Mouse (Mus musculus) colon, adult 2 months (tissue): ENCODE measurements around the gene Slc39a3. TPM values are rescaled to one million over a fixed set of nuclear protein-coding genes. Genes with fewer than 3 reads are reported as not detected.

Source experiments
- polyA plus RNA-seq: library from polyadenylated mRNA; depleted of rRNA; stranded (reverse); fragments of >200 nt; gene quantifications from 2 replicates; pipeline ENCODE4 v1.2.3, GENCODE M21; 2012; rRNA removed

The Slc39a3 gene
- polyA plus RNA-seq = 43.7 and 44.3 TPM in 2 replicates

DNA sequence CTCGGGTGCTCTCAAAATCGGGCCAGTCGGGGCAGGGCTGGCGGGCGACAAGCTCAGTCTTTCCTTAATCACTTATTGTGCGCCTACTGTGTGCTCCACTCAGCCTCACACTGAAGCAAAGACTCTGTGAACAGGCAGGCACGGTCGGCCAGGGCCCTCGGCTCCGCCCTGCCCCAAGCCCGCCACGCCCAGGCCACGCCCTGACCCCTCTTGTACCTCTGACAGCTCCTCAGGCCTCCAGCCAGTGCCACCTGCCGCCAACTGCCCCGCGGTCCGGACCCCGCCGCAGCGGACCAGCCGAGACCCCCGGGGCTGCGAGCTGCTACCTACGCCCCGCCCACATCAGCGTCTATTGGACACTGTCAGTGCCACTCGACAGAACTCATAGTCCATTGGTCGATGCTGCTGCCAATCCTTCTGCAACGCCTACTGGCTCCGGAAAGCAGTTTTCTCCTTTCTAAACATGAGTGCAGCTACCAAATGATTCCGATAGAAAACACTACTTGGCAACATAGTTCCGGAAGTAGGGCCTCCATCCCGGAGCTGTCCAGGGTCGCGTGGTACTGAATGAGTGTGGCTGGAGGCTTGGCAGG, at the start of gene Slc39a3:
Gene Slc39a3 (minus strand): TSS at position 439 of the 593 bp plus-strand sequence.

DNA sequence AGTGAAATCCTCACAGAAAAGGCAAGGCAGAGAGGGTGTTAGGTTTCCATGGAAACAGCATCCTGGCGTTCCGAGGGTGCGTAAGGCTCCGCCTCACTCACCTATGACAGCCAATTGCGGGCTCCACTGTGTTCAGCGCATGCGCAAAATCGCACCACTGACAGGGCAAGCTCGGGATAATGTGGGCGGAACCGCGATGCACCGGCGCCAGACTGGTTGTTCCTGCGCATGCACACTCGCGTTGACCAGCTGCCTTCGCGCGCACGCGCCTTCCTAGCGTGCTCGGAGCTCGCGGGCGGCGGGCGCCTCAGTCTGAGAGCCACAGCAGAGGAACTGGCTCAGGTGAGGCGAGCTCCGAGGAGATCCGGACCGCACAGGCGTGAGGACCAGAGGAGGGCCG, 32.6 kb upstream of the Slc39a3 start, which contains the start of gene Thop1:
Gene Thop1 (plus strand): TSS at position 200 of the 400 bp plus-strand sequence.

DNA sequence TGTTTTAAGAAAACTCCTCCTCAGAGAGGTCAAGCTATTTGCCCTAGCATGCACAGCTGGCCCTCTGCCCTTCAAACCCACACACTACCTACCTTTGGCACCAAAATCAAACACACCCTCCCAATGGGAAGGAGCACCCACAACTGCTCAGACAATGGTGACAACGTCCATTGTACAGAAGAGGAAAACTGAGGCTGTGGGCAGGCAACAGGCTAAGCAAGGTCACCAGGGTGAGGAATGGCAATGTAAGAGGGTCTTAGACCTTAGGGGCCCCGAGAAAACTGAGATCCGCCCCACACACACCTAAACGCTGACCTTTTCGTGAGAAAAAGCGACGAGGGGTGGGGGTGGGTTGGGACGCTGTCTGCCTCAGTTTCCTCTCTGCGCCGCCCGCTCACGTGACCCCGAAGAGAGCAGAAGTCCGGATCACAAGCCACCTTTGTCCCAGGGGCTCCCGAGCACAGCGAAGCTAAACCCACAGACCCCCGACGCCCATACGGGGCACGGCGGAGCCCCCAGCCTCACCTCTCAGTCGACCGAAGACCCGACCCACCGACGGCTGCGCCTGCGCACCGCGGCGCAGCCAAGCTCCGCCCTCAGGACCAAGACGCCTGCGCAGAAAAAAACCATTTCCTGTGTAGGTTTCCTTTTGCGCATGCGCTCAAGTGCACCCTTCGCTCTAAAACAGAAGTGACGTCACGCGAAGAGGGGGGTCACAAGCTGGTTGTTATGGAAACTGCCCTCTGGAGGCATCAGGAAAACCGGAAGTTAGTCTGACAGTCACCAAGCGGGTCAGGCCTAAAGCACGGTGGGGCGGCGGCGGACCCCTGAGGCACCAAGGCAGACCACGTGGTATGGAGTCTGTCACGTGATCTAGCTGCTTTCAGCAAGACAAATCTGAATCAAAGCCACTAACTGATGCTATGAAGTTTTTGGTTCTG, 22.6 kb upstream of the Slc39a3 start, which contains the start of gene Sgta:
Gene Sgta (minus strand): TSS at position 579 of the 941 bp plus-strand sequence.

DNA sequence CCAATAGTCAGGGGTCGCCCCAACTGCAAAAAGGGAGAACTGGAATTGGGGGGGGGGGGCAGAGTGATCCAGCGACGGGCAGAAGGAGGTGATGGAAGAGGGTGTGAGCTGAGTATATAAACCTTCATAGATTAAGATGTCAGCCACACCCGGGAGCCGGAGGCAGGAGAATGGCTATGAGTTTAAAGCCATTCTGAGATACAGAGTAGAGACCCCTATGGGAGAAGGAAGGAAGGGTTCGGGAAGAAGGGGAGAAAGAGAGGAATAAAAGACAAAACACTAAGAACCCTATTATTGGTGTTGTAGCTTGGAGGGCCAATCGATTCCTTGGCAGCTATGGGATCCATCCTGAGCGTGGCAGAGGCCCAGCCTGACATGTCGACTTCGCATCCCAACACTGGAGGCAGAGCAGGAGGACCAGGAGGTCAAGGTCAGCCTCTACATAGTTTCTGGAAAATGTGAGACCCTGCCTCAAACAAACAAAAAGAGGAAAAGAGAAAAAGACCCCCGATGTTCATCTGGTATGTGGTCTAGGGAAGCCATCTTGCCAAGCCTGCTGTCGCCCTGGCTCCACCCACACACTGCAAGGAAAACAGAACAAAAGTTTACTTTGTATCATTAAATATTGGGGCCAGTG, 11.5 kb downstream of the Slc39a3 start, which contains the start of gene Diras1:
Gene Diras1 (minus strand): TSS at position 24 of the 637 bp plus-strand sequence.

DNA sequence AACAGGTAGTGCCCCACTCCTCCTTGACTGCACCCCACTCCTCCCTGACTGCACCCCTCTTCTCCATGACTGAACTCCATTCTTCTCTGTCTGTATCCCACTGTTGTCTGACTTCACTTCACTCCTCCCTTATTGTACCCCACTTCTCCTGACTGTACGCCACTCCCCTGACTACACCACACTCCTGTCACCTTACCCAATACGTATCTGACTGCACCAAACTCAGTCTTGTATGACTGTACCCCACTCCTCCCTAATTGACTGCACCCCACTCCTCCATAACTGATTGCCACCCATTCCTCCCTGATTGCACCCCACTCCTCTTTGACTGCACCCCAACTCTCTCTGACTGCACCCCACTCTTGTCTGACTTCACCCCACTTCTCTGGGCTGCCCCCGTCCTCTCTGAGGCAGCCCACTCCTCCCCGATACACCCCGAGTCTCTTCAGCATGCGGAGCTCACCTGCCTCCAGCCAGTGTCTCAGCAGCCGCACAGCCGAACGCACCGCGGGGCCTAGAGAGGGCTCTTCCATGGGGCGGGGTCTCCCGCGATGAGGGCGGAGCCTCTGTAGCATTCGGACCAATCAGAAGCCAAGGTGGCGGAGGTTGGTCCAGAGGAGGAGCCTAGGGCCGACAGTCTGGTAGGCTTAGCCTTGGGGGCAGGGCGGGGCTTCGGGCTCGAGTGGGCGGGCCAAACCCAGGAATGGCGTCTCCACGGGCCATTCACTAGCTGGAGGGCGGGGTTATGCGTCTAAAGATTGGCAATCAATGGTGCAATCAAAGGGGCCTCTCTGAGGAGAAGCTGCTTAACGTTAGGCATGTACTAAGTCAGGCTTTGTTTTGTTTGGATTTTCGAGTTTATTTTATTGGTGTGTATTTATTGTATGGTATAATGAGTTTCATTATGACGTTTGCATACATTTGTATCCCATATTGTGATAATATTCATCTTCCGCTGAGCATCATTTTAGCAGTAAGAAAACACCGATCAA, 22.5 kb downstream of the Slc39a3 start, which contains the start of gene Gng7:
Gene Gng7 (minus strand): TSS at position 553 of the 992 bp plus-strand sequence.

Other genes starting within 250 kb of the Slc39a3 start
- gene Sf3a2, start 239.2 kb downstream of the Slc39a3 start, polyA plus RNA-seq = 31.8 and 39.2 TPM in 2 replicates
- gene Plekhj1, start 238.8 kb downstream of the Slc39a3 start, polyA plus RNA-seq = 54.2 and 71.9 TPM in 2 replicates
- gene Amh, start 232.2 kb downstream of the Slc39a3 start, polyA plus RNA-seq = 0.67 and 1.1 TPM in 2 replicates
- 0.13 TPM in 1 of 2 replicates, not detected in the other for gene Jsrp1, start 223.9 kb downstream of the Slc39a3 start, polyA plus RNA-seq
- gene Oaz1, start 210.8 kb downstream of the Slc39a3 start, polyA plus RNA-seq = 843 and 1,116 TPM in 2 replicates
- not detected in 2 replicates for gene Lingo3, start 193.4 kb downstream of the Slc39a3 start, polyA plus RNA-seq
- 73.9 and 111 TPM in 2 replicates for gene Lsm7, start 182.2 kb downstream of the Slc39a3 start, polyA plus RNA-seq
- 128 and 145 TPM in 2 replicates for gene Sppl2b, start 182.2 kb downstream of the Slc39a3 start, polyA plus RNA-seq
- 0.30 and 0.33 TPM in 2 replicates for gene Tmprss9, start 165.6 kb downstream of the Slc39a3 start, polyA plus RNA-seq
- gene Timm13, start 136.5 kb downstream of the Slc39a3 start, polyA plus RNA-seq = 270 and 310 TPM in 2 replicates
- gene Lmnb2, start 119.2 kb downstream of the Slc39a3 start, polyA plus RNA-seq = 42.0 and 44.6 TPM in 2 replicates
- gene Gadd45b, start 107.4 kb downstream of the Slc39a3 start, polyA plus RNA-seq = 28.3 and 29.6 TPM in 2 replicates
- 1.2 and 1.7 TPM in 2 replicates for gene Gng7, start 22.5 kb downstream of the Slc39a3 start, polyA plus RNA-seq
- gene Diras1, start 11.8 kb downstream of the Slc39a3 start, polyA plus RNA-seq = 0.54 and 0.86 TPM in 2 replicates
- gene Sgta, start 22.8 kb upstream of the Slc39a3 start, polyA plus RNA-seq = 211 and 238 TPM in 2 replicates
- 58.4 and 62.8 TPM in 2 replicates for gene Thop1, start 32.6 kb upstream of the Slc39a3 start, polyA plus RNA-seq
- 4.2 and 6.2 TPM in 2 replicates for gene Creb3l3, start 61.4 kb upstream of the Slc39a3 start, polyA plus RNA-seq
- 322 and 325 TPM in 2 replicates for gene Map2k2, start 68.5 kb upstream of the Slc39a3 start, polyA plus RNA-seq
- gene Zbtb7a, start 97.8 kb upstream of the Slc39a3 start, polyA plus RNA-seq = 243 and 284 TPM in 2 replicates
- 55.8 and 61.5 TPM in 2 replicates for gene Pias4, start 130.5 kb upstream of the Slc39a3 start, polyA plus RNA-seq
- 2,007 and 2,039 TPM in 2 replicates for gene Eef2, start 139.2 kb upstream of the Slc39a3 start, polyA plus RNA-seq
- gene Dapk3, start 145.6 kb upstream of the Slc39a3 start, polyA plus RNA-seq = 125 and 128 TPM in 2 replicates
- gene 4930442H23Rik, start 146.4 kb upstream of the Slc39a3 start, polyA plus RNA-seq = not detected in 2 replicates
- not detected in 2 replicates for gene Nmrk2, start 164.6 kb upstream of the Slc39a3 start, polyA plus RNA-seq
- 1.1 and 1.4 TPM in 2 replicates for gene Atcay, start 193.4 kb upstream of the Slc39a3 start, polyA plus RNA-seq
- gene Zfr2, start 195.7 kb upstream of the Slc39a3 start, polyA plus RNA-seq = 14.2 and 20.7 TPM in 2 replicates
- 9.0 and 10.3 TPM in 2 replicates for gene Matk, start 215.5 kb upstream of the Slc39a3 start, polyA plus RNA-seq
- 157 and 224 TPM in 2 replicates for gene Mrpl54, start 229.5 kb upstream of the Slc39a3 start, polyA plus RNA-seq
- 123 and 126 TPM in 2 replicates for gene Apba3, start 229.5 kb upstream of the Slc39a3 start, polyA plus RNA-seq